Mouse (Mus musculus) ovary, adult 2 months (tissue): ENCODE data around the gene Ifit2. TPM values are rescaled to one million over a fixed set of nuclear protein-coding genes. Genes with fewer than 3 reads are reported as not detected.

ENCODE experiments used
- polyA plus RNA-seq: library from polyadenylated mRNA; depleted of rRNA; stranded (reverse); fragments of >200 nt; gene quantifications from 2 replicates; pipeline ENCODE4 v1.2.3, GENCODE M21; 2012; rRNA removed

Gene Ifit2
- 0.47 and 0.69 TPM in 2 replicates for polyA plus RNA-seq

DNA sequence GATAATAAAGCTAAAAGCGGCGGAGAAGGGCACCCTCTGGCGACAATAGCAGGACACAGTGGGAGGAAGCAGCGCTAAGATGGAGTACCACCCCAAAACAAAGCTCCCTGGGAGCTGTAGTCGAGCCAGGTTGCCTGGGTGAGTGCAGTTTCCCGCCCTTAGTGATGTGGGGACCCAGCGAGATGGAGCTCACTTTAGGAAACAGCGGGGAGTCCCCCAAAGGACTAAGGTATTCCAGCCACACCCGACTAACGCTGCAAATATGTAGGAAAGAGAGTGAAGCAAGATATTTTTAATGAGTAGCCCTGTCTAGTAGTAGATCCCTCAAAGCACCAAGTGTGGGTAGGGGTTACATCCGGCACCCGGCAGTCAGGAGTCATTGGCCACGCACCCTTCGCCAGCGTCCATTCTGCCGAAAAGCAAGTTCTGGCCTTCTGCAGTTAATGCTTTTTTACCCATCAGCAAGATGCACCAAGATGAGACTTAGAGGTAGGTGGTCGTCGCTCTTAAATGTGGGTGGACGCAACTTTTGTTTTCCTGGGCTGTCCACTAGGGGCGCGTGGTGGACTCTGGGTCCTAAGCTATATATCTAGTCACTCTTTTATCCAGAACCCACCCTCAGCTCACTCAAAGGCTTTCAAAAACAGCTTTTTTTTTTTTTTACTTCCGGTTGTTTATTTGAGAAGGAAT lies at the start of gene Ifit2:
Gene Ifit2 (plus strand): TSS at position 161 of the 690 bp plus-strand sequence.

DNA sequence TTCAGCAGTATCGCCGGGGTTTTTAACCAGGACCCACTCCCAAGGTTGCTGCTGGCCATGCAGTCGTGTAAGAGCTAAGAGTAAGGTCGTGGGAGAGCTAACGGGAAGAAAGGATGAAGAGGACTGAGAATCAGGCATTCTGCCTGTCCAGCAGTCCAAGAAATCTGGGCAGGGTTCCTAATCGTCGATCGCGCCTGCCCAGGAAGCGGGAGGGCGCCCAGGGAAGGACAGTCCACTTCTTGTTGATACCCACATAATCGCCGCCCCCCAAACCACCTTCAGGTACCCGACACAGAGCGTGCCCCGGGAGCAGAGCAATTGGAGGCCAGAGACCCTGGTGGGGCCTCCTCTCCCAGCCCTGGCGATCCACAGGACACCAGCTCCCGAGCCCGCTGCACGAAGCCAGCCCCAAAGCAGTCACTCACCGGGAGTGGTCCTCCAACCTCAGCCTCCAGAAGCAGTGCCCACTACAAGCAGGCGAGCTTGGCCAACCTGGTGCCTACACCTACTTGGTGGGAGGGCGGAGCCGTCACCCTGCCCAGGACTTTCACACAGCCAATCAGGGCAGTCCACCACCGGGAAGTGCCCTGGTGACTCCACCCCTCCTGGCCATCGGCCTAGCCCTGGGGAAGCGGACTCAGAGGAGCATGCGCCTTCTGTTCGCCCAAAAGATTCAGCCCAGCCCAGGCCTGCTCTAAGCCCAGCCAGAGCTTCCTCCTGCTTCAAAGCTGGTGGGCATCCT lies 23.4 kb upstream of the Ifit2 start, which contains the start of gene Lipa:
Gene Lipa (minus strand): TSS at position 534 of the 742 bp plus-strand sequence.

DNA sequence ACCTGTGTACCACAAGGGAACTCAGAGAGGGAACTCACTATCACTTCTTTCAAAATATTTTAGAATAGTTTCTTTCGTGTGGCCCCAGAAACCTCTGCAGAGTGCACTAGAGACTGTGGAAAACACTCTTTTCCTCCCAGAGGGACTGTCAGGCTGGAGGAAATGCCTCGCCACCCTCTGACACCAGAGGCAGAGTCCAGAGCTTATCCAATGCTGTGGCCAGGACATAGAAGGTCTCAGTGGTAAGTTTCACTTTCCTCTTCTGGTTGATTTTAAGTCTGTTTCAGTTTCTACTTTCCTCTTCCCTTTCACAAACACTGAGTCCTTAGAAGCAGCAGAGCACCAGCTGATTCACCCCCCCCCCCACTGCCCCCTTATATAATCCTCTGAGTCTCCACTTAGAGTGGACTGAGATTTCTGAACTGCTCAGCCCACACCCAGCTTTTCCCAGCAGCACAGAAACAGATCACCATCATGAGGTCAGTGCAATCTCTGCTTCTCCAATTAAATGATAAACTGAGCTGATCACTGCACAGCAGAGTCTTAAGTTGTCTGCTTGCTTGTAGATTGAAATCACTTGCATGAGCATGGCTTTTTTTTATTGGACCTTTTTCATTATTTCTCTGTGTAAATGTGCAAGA lies 32.8 kb downstream of the Ifit2 start, which contains the start of gene Ifit3:
Gene Ifit3 (plus strand): TSS at position 406 of the 641 bp plus-strand sequence.

DNA sequence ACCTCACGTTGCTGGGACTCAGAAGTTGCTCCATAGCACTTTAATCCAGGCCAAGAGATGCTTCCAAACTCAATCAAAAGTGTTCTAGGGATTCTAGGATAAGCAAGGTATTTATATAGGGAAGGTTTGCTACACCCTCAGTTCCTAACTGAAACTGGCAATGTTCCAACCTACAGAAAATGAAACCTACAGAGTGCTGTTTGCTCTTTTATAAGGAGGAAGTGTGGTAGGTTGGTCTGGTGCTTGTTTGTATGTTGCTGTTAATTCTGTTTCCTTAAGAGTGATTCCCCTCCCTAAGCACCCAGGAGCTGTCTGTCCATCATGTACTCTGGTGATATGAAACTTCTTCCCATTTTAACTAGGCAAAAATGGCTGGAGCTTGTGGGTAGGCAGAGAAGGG lies 51.4 kb downstream of the Ifit2 start, which contains the start of gene Ifit1bl1:
Gene Ifit1bl1 (minus strand): TSS at position 69 of the 400 bp plus-strand sequence.

DNA sequence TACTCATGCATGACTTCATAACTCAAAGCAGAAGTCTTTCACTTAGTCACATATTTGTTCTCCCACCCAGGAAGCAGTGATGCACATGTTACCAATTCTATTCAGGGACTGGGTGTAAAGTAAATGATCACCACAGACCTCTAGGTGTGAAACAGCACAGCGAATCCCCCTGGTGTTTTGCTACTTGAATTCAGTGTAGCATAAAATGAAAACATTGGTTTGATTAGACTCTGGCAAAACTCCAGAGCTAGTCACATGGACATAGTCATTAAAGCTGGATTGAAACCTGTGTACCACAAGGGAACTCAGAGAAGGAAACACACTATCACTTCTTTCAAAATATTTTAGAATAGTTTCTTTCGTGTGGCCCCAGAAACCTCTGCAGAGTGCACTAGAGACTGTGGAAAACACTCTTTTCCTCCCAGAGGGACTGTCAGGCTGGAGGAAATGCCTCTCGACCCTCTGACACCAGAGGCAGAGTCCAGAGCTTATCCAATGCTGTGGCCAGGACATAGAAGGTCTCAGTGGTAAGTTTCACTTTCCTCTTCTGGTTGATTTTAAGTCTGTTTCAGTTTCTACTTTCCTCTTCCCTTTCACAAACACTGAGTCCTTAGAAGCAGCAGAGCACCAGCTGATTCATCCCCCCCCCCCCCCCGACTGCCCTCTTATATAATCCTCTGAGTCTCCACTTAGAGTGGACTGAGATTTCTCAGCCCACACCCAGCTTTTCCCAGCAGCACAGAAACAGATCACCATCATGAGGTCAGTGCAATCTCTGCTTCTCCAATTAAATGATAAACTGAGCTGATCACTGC lies 57.0 kb downstream of the Ifit2 start, which contains the start of gene Ifit3b:
Gene Ifit3b (plus strand): TSS at position 734 of the 815 bp plus-strand sequence.

Other genes with a start within 250 kb of the Ifit2 start
- 18.4 and 20.5 TPM in 2 replicates for gene Ch25h, start 75.5 kb upstream of the Ifit2 start, polyA plus RNA-seq
- 20.2 and 24.5 TPM in 2 replicates for gene Lipa, start 23.2 kb upstream of the Ifit2 start, polyA plus RNA-seq
- 0.66 and 1.9 TPM in 2 replicates for gene Ifit3, start 32.8 kb downstream of the Ifit2 start, polyA plus RNA-seq
- 0.06 and 0.15 TPM in 2 replicates for gene Ifit1bl1, start 51.3 kb downstream of the Ifit2 start, polyA plus RNA-seq
- 0.20 and 0.32 TPM in 2 replicates for gene Ifit3b, start 57.3 kb downstream of the Ifit2 start, polyA plus RNA-seq
- gene Ifit1bl2, start 90.0 kb downstream of the Ifit2 start, polyA plus RNA-seq: 0.28 and 0.46 TPM in 2 replicates
- 1.4 and 3.2 TPM in 2 replicates for gene Ifit1, start 90.2 kb downstream of the Ifit2 start, polyA plus RNA-seq
- 2.1 and 2.6 TPM in 2 replicates for gene Slc16a12, start 196.6 kb downstream of the Ifit2 start, polyA plus RNA-seq